Mouse (Mus musculus) spleen, adult 2 months (tissue): ENCODE results near the gene Sap30.

Experiments used
- CTCF ChIP-seq: fragments of 200-500 bp; IDR thresholded peaks from 2 replicates; pipeline ENCODE4 v1.5.1; 2011; ENCODE audit warnings: mild to moderate bottlenecking, inconsistent platforms; ENCODE audit not compliant: insufficient read depth, insufficient read length, insufficient replicate concordance; ENCODE audit errors: extremely low read depth
- POLR2A ChIP-seq: fragments of 200-500 bp; IDR thresholded peaks from 2 replicates; pipeline ENCODE4 v1.6.1; 2011; ENCODE audit warnings: low read depth, low read length, inconsistent platforms

DNA sequence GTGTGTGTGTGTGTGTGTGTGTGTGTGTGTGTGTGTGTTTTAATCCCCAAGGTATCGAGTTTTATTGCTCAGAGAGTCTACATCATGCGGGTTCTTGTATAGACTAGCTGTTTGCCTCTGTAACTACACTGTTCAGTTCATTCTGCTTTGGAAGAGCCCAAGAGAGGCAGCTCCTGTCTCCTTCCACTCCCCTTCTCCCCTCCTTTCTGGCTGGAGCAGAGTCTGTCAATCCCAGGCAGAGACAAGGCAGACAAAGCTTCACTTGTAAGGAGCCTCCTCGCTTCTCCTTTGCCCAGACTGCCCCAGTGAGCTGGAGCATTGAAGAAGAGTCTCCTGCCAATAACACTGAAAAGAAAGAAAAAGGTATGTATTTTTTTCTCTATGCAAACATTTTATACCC, 31.9 kb downstream of the Sap30 start, which contains the start of gene Scrg1:
- TF ChIP-seq CTCF, result no peak
- TF ChIP-seq POLR2A, result no peak
